Mouse (Mus musculus): Measurements from ENCODE around the gene Lrmda.

Gene Lrmda

DNA sequence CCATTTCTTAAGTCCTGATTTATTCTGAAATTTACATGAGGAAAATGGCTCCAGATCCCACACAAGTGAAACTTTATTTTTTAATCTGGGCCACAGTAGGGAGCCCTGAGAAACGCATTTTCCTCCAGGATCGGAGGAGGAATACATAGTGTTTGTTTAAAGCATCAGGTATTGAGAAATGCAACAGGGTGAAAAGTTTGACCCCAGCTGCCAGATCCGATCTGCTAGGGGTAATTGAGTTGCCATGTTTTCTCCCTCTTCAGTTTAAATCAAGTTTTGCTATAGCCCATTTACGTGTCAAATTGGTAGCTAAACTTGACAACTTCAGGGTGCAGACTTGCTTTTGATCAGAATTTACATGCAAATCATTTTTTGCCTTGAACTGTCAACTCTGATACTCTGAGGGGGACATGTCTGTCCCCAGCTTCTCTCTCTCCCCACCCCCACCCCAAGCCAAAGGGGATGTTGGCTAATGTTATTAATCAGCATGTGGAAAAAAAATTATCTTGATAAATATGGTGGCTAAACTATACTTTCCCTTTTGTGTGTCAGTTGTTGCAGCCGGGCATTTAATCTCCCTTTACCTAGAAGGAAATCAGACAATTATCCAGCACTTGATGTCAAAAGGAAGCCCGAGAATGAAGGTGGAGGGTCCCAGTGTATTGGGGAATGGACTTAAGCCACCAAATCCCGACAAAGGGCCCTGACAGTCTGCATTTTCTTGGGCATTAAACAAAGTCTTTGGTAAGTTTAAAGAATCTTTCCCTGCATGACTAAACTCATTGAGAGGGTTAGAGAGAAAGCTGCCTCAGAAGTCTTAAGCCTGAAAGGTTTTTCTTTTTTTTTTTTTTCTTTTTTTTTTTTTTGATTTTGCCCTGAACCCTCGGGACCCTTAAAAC, 94.2 kb downstream of the Lrmda start:
- ChIA-PET CTCF (interaction anchor here in 1 of 4 experiments (1.1 kb wide), 1 partner anchor 145 kb away, joined by 3 read pairs; no protein-coding TSS in a partner anchor), POLR2A (interaction anchor here in 2 of 4 experiments (0.6 to 0.7 kb wide), 2 partner anchors 11 to 1214 kb away, joined by 3 to 4 read pairs; no protein-coding TSS in a partner anchor)

DNA sequence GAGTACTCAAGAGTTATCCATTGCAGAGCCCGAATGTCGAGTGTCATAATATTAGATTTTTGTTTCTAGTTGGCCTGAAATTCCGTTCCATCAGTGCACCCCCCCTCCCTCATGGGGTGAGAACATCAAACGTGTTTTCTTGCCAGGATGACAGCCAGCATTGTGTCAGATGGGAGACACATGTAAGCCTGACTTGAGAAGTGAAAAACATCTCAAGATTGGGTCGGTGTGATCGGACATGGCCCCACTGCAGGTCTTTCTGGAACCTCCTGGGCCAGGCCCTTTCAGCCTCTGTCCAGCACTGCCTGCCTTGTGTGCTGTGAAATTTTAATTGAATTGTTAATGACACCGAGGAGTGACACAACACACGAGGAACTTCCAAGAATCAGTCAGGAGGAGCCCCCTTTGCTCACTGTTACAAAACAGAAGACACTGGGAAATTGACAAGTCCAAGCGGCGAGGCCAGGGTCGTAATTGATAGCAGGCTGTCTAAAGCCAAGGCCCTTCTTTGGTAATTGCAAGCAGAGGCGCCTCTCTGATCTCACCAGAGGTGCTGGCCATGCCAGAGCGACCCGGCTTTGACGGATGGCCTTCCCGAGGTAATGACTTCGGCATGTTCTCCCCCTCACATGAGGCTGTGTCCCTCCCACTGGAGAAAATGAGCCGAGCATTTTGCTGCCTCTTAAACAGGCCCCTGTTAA, 95.3 kb downstream of the Lrmda start:
- ChIA-PET POLR2A (no interaction called here), CTCF (no interaction called here)

DNA sequence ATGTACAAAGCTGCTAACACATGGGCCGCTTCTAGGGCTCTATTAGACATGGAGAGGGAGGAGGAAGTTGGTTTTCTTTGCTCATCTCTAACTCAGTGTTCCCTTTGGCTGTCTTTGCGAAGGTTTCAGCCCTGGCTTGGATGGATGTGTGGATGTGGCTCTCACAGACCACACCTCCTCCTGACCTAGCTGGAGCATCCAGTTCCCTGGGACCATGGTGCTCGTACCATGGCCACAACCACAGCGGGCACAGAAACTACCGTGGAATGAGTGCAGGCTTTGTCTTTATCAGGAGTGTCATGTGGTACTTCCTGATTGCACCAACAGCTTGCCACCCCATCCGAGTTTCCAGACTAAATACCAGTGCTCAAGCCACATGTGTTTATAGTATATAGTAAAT, 98.6 kb downstream of the Lrmda start:
- ChIA-PET CTCF (no interaction called here), POLR2A (no interaction called here)

DNA sequence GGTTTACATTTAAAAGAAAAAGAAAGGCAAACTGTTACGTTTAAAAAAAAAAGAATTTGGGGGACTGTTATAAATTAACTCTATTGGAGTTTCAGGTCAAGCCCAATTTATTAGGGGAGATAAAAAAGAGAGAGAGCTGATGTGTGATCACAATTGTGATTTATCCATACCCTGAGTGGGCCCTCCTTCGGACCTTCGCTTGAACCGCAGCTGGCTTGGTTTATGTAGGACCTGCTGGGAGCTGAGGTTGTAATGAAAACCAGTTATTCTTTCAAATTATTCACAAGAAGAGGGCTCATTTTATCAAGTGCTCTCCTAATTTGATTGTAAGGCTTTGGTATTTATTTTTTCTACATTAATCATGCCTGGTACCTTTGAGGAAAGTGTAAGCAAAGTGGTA, 99.0 kb downstream of the Lrmda start:
- POLR2A ChIA-PET = no interaction called here
- CTCF ChIA-PET = no interaction called here

DNA sequence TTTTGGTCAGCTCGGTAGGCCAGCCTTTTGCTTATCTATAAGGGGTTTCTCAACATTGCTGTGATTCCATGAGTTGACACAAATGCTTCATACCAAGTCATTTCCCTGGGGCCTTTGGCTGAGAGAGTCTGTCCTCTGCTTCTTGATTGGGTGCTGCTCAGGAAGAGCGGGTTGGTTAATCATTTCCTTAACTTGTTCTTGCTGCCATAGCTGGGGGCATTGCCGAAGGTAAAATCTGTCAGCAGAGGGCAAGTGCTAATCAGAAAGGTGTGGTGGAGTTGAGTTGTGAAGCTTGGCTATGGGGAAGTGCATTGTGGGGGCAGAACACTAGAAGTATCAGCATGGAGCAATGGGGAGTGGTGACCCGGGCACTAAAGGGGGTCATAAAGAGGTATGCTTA, 106.8 kb downstream of the Lrmda start:
- ChIA-PET POLR2A (interaction anchor here in 1 of 4 experiments (1.0 kb wide), 1 partner anchor 8 kb away, joined by 3 read pairs; no protein-coding TSS in a partner anchor), CTCF (no interaction called here)

DNA sequence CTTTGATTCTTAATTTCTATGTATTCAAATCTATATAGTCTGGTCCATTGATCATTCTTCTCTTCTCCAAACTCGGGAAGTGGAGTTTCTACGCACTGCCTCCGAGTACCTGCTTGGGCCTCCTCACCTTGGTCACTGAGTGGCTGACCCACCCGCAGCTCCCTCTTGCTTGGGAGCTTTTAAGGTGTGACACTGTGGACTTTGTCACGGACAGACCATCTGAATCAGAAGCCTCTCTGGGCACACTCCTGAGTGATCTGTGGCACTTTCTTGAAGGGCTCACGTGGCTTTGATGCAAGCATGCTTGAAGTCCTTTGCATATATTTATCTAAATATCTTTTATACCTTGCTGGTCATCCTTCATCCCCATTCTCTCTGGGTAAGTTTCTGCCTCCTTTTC, 107.3 kb downstream of the Lrmda start:
- CTCF ChIA-PET = no interaction called here
- POLR2A ChIA-PET = no interaction called here

DNA sequence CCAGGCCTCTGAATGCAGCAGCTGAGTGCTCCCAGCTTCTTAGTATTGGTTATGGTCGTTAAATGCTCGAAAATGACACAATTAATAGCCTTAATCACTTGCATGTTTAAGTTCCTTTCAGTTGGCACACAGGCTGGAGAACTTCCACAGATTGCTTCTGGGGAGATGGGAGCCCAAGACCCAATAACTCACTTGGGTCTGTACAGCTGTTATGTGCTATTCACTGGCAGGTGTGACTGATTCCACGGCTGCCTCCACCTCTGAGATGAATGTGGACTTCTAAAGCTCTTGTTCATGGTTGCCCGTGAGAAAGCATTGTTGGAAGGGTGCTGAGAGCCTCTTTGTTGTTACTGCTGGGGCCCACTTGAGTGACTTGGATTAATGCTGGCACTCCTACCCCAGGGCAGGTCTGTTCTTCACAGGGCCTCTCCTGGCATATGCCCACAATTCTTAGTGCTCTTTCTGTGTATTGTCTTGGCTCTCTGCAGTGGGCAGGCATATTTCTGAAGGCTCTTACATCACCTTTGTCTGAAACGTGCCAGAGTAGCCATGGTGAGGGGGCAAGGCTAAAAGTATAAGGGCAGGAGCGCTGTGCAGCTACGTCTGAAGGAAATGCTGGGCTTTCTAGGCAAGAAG, 111.6 kb downstream of the Lrmda start:
- CTCF ChIA-PET = no interaction called here
- POLR2A ChIA-PET = no interaction called here

DNA sequence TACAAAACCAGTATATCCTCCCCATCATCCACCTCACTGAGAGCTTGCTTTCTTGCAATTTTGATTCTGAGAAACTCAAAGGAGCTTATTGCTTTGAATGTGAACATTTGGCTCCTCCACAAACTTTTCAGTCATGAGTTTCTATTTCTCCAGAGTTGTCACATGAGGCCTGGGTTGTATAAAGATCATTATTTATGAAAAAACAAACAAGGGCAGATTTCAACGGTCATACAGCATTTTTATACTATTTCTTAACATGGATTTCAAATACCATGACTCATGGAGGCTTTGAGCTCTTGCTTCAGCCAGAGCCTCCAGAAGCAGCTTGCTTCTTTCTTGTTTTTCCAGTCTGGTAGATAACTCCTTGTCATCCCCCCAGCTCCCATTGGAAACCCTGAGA, 119.8 kb downstream of the Lrmda start:
- CTCF ChIA-PET = interaction anchor here in 1 of 4 experiments (1.0 kb wide), 1 partner anchor 119 kb away, joined by 3 read pairs; no protein-coding TSS in a partner anchor

DNA sequence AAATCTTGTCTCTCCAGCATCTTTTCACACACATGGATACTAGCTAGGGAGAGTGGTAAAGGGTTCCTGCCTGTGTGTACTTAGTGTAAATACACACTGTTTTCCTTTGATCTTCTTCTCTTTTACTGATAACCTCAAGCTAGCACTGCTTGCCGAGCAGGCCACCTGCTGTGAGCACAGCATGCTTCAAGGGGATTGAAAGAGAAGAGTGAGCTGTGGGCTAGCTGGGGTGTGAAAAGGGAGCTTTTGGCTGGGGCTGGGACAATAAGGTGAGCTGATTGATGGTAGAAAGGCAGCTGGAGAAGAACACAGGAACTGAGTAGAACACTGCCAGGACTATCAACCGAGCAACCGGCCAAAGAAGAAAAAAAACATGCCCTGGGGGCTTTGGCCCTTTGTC, 124.5 kb downstream of the Lrmda start:
- CTCF ChIA-PET = no interaction called here
- POLR2A ChIA-PET = no interaction called here

More for the DNA sequence above, 119.8 kb downstream of the Lrmda start:
- POLR2A ChIA-PET = no interaction called here

DNA sequence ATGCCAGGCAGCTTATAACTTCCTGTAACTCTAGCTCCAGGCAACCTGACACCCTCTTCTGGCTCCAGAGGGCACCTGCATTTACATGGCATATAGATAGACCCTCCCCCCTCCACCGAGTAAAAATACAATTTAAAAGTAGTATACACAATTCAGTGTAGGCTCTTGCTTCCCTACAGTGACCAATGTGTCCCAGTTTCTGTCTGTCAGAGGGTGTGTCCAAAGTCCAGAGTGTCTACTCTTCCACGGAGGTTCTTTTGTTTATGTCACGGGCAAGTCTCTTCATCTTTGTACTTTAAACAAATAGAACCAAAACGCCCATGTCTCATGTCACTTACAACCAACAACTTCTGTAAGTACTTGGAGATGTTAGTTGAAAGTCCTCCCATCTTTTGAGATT, 126.4 kb downstream of the Lrmda start:
- POLR2A ChIA-PET = no interaction called here
- CTCF ChIA-PET = no interaction called here

DNA sequence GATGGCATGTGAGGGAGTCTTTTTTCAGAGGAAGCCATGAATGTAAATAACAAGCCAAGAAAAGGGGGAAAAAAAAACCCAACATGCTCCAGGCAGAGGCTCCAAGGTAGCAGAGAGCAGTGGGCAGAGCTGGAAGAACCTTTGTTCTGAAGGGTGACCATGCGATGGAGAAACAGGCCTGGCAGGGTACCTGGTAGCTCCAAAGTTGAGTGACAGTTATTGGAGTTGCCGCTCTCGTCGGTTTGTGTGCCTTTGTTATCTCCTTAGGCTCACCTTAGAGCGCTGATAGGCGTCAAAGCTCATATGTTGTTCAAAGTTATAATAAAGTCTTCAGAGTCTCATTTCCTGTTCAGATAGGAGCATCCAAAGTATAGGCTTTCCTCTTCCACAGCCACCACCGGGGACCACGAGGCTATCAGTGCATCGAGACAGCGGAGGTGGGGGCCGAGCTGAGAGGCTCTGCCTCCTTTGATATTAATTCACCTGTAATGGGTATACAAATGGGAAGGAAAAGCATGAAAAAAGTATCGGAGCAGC, 127.1 kb downstream of the Lrmda start:
- POLR2A ChIA-PET = no interaction called here
- CTCF ChIA-PET = no interaction called here

DNA sequence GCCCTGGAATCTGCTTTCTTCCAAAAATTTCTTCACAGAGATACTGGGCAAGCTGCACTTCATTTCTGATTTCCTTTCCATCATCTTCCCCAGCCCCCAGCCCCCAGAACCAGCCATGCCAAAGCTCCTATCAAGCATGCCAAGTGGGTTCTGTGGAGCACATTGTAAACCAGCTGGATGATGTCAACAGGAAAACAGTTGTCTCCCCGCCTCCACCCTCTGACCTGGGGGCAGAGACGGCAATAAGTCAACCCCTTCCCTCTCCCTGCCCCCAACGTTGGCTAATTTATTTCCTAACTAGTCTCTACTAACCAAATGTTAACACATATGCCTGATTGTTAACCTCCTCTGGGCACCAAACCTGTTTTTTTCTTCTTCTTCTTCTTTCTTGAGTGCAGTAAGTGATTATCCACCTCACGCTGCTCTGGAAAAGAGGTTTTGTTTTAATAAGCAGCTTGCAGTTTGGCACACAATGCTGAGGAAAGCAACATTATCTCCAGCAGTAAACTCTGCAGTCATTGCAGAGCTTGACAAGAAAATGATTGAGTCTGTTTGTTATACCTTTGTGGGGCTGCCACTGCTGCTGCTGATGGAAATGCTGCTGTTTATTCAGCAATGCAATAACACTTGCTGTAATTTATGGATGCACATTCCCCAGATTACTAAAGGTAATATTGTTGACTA, 128.0 kb downstream of the Lrmda start:
- ChIA-PET CTCF (no interaction called here), POLR2A (no interaction called here)

DNA sequence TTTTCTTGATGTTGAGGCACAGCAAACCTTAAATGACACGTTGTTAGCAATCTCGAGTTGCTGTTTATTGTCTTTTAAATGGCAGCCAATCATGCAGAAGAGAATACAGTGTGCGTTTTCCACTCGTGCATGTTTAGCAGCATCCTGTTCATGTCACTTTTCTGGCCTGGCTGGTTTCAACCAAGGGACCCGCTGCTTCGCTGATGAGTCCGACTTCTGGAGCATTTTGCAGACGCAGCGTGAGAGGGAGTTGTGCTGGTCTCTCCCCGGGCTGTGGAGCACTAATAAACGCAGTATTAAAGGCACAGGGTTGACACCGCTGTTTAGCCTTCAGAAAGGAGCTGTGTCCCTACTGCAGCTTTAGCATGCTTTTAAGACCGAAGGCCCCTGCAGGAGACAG, 133.2 kb downstream of the Lrmda start:
- POLR2A ChIA-PET = no interaction called here
- CTCF ChIA-PET = interaction anchor here in 1 of 4 experiments (1.0 kb wide), 1 partner anchor 172 kb away, joined by 3 read pairs; no protein-coding TSS in a partner anchor

DNA sequence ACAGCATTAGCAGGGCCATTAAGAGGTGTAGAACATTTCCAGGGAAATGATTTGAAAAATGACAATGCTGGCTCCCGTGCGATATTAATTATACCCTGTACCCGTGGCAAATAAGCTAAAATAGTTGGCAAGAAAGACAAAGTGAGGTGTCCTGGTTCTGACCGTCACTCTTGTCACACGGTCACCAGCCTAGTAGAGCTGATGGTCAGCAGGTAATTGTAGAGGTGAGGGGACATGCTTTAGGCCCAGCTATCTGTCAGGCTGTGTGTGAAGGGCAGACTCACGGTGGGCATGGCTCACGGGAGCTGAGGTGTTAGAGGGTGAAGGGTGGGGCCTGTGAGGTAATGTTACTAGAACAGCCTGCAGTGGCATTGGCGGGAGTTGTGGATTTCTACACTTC, 134.6 kb downstream of the Lrmda start:
- POLR2A ChIA-PET = no interaction called here

DNA sequence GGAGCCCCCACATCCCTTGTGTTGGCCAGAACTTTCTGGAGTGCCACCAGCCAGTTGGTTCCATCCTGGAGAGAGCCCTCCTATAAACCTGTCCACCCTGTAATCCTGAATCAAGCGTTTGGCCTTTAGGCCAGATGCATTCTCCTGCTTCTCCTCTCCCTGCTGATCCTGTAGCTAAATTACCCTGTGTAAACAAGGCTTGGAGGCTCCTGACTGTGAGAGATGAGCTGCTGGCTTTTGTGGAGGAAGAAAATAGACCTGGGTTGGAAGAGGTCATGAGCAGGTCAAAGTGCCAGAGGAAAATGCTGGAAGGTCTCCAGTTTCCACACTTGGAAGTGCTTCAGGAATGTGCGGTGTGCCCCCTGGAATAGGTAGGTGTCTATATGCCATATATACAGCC, 135.5 kb downstream of the Lrmda start:
- CTCF ChIA-PET = interaction anchor here in 1 of 4 experiments (0.5 kb wide), 1 partner anchor 101 kb away, joined by 3 read pairs; no protein-coding TSS in a partner anchor

More for the DNA sequence above, 134.6 kb downstream of the Lrmda start:
- CTCF ChIA-PET = no interaction called here

DNA sequence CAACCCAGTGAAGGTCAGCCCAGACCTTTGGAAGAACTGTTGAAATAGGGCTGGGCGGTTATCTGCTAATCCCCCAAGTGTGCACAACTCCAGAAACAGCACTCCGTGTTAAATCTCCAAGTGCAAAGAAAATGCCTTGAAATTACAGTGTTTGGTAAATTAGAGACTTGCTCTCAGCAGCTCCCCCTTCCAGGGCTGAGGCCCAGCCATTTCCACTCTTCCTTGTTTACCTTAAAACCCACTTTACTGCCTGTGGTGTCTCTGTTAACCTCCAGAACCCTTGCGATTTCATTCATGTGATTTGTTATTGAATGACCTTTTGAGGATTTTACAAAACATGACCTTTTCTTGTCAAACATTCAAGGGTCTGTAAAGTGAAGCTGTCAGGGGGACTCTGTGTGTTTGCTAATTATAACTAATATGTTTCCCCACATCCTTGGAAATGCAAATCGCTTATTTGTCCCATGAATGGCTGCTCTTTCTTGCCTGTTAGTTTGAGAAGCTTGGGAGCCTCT, 136.1 kb downstream of the Lrmda start:
- POLR2A ChIA-PET = interaction anchor here in 1 of 4 experiments (0.8 kb wide), 1 partner anchor 308 kb away, joined by 3 read pairs; no protein-coding TSS in a partner anchor
- CTCF ChIA-PET = interaction anchor here in 1 of 4 experiments (0.5 kb wide), 1 partner anchor 101 kb away, joined by 3 read pairs; no protein-coding TSS in a partner anchor

More for the DNA sequence above, 135.5 kb downstream of the Lrmda start:
- POLR2A ChIA-PET = no interaction called here

DNA sequence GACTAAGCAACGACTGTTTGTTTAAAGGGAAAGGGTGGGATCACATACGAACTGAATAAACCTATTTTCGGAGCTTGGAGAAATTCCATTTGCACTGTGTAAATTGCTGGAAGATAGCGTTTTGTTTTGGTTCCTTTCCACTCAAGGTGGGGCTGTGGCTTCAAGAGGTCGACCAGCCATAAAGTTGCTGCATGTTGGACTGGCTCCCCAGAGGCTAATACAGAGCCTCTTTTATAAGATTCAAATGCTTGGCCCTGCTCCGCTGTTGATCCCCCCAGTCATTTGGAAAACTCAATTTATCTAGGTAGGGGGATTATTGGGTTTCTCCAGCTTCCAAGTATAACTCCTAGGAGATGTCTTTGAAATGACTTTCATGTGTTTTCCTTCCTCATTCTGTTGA, 137.5 kb downstream of the Lrmda start:
- CTCF ChIA-PET = no interaction called here
- POLR2A ChIA-PET = interaction anchor here in 1 of 4 experiments (1.4 kb wide), 1 partner anchor 11 kb away, joined by 4 read pairs; no protein-coding TSS in a partner anchor

DNA sequence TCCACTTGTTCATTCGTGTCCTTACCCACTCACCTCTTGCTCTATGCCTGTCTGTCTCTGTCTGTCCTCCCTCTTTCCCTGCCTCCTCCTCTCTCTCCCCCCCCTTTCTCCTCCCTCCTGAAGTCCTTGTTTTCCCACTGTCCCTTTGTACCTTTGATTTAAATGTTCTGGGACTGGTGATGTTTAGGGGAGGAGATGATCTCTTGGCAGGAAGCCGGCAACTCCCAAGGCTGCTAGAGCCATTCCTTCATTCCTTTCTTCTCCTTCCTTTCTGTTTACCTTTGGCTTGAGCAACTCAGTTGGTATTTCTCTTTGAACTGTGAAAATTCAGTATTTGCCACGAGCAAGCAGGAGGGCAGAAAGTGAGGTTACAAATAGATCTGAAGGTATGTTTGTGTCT, 141.9 kb downstream of the Lrmda start:
- POLR2A ChIA-PET = no interaction called here

DNA sequence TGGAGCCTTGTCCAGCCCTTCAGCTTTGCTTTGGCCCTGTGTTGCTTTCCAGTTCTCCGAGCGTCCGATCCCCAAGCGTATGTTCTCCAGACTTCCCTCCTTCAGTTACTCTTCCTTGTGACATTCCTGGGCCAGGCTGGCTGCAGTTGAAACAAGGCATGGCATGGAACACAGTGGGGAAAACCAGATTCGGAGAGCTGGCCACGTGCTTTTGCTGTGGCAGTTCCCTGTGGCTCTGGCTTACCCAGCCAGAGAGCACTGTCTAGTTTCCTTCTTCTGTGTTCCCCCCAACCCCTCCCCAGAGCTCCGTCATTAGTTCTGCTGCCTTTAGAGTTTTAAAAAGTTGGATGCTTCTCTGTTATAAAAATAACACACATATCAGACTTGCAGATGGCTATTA, 147.8 kb downstream of the Lrmda start:
- ChIA-PET POLR2A (interaction anchor here in 1 of 4 experiments (0.6 to 1.3 kb wide), 3 partner anchors 10 to 646 kb away, joined by 3 to 4 read pairs (median 4); no protein-coding TSS in a partner anchor), CTCF (interaction anchor here in 2 of 4 experiments (0.5 to 0.6 kb wide), 2 partner anchors 897 to 1262 kb away, joined by 3 to 4 read pairs; no protein-coding TSS in a partner anchor)

More for the DNA sequence above, 141.9 kb downstream of the Lrmda start:
- CTCF ChIA-PET = no interaction called here
